Mouse (Mus musculus) liver, embryonic 15.5 days (tissue): ENCODE data around the gene Dolk. TPM values are rescaled to one million over a fixed set of nuclear protein-coding genes. Genes with fewer than 3 reads are reported as not detected.

Experiments used
- ATAC-seq: fragments of 200-750 bp; cut with Nextera tagmentation; 2 replicates; pipeline ENCODE4 v1.8.0; 2017; ENCODE audit warnings: moderate number of reproducible peaks, mild to moderate bottlenecking, moderate library complexity; ENCODE audit not compliant: insufficient read depth
- H3K27ac ChIP-seq: fragments of 300-500 bp; sonication (generic); replicated peaks from 2 replicates; pipeline ENCODE4 v1.5.1; 2015; ENCODE audit warnings: mild to moderate bottlenecking, inconsistent platforms
- H3K27me3 ChIP-seq: fragments of 300-500 bp; sonication (generic); 2 replicates; pipeline ENCODE4 v1.6.1; 2015; ENCODE audit warnings: mild to moderate bottlenecking, inconsistent platforms
- H3K36me3 ChIP-seq: fragments of 300-500 bp; sonication (generic); replicated peaks from 2 replicates; pipeline ENCODE4 v1.6.1; 2015; ENCODE audit warnings: moderate library complexity, mild to moderate bottlenecking, inconsistent platforms
- H3K4me1 ChIP-seq: fragments of 300-500 bp; sonication (generic); replicated peaks from 2 replicates; pipeline ENCODE4 v1.6.1; 2015; ENCODE audit warnings: inconsistent platforms
- H3K4me2 ChIP-seq: fragments of 300-500 bp; sonication (generic); 2 replicates; pipeline ENCODE4 v1.6.1; 2015; ENCODE audit warnings: moderate library complexity, mild to moderate bottlenecking, inconsistent platforms
- H3K4me3 ChIP-seq: fragments of 300-500 bp; sonication (generic); replicated peaks from 2 replicates; pipeline ENCODE4 v1.5.1; 2015; ENCODE audit warnings: mild to moderate bottlenecking, inconsistent platforms
- H3K9ac ChIP-seq: fragments of 300-500 bp; sonication (generic); 2 replicates; pipeline ENCODE4 v1.6.1; 2015; ENCODE audit warnings: moderate library complexity, mild to moderate bottlenecking, inconsistent platforms
- H3K9me3 ChIP-seq: fragments of 300-500 bp; sonication (generic); replicated peaks from 2 replicates; pipeline ENCODE4 v1.6.1; 2016; ENCODE audit warnings: inconsistent platforms
- WGBS: fragments of 180-500 bp; shearing (Covaris S2); methylation state at CpG from one replicate; pipeline ENCODE4 v1.1.7; 2015; ENCODE audit warnings: mixed read lengths; ENCODE audit not compliant: insufficient replicate concordance; 5-methylcytosine and 5-hydroxymethylcytosine counted together
- polyA plus RNA-seq: library from polyadenylated mRNA; unstranded; fragments of >200 nt; fragmentation: Nextera tagmentation; extraction: Ambion mirVana; gene quantifications from 2 replicates; pipeline ENCODE4 v1.2.1, GENCODE M21; 2015

The Dolk gene
- polyA plus RNA-seq, 1 experiment from 2014 or later = 12.0 TPM

DNA sequence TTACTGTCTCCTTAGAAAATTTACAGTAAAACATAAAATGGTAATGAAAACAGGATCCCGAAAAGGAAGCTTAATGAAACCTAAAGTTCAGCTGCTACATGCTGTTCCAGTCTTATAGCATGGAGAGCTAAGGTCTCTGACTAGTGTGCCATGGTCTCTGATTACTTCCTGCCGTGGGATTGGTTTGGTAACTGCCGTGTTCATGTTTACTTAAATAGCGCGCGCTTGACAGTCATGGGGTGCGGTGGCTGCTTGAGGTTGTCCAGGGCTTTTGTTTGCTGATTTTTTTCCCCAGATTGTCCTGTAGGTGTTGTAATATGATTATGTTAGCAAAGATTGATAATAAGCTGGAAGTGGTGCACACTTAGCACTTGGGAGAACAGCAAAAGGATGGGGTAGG lies 20.0 kb upstream of the Dolk start:
- no peaks in the 10 kb centered on the region for H3K27me3 ChIP-seq
- peaks cover 98% of the 10 kb centered on the region for H3K36me3 ChIP-seq
- WGBS = 78% methylated on average over 7 of the region's 7 CpGs
- H3K4me3 ChIP-seq = no peak overlapping the region
- H3K4me2 ChIP-seq = no peak overlapping the region
- H3K9me3 ChIP-seq = no peaks in the 10 kb centered on the region
- no peak overlapping the region for H3K9ac ChIP-seq
- H3K4me1 ChIP-seq = 0 out of 2 replicates have a peak, but pooled peaks cover 3% of the 10 kb centered on the region
- H3K27ac ChIP-seq = no peak overlapping the region
- no peak for ATAC-seq

DNA sequence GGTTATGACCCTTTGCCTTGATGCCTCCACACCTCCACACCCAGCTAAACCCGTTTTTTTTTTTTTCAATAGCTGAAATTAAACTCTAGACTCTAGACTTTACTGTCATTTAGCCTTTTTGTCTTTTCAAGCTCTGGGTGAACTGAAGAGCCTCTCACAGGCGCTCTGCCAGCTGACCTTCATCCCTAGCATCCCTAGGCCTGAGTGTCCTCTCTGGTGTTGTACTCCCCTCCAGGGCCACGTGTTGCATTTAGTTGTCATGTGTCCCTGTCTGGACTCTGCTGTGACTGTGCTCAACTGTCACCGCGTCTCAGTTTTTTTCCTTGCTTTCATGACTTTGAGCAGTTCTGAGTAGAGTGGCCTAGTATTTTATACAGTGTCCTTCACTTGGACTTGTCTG lies 13.8 kb upstream of the Dolk start:
- no peak overlapping the region for H3K4me3 ChIP-seq
- H3K27ac ChIP-seq = no peak overlapping the region
- no peak overlapping the region for H3K4me2 ChIP-seq
- H3K4me1 ChIP-seq = no peaks in the 10 kb centered on the region
- H3K36me3 ChIP-seq = peaks cover 82% of the 10 kb centered on the region
- ATAC-seq = no peak
- no peak overlapping the region for H3K9ac ChIP-seq
- no peaks in the 10 kb centered on the region for H3K9me3 ChIP-seq
- H3K27me3 ChIP-seq = no peaks in the 10 kb centered on the region
- 76% methylated on average over 5 of the region's 5 CpGs for WGBS

DNA sequence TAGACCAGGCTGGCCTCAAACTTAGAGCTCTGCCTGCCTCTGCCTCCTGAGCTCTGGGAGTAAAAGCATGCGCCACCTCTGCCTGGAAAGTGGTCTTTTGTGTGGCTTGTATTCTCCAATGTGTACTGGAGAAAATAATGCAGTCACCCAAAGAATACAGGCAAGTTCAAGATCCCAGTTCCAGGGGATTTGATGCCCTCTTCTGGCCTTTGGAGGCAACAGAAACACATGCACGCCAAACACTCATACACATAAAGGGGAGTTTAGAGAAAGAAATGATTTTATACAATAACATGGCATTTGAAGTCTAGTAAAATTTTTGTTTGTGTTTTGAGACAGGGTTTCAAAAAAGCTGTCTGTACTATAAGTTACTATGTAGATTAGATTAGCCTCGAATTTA lies 13.4 kb upstream of the Dolk start:
- Histone ChIP-seq H3K36me3 (peaks cover 81% of the 10 kb centered on the region), H3K27me3 (no peaks in the 10 kb centered on the region), H3K9me3 (no peaks in the 10 kb centered on the region), H3K4me1 (no peaks in the 10 kb centered on the region), H3K9ac (no peak overlapping the region), H3K27ac (no peak overlapping the region), H3K4me2 (no peak overlapping the region), H3K4me3 (no peak overlapping the region)
- 63% methylated on average over 3 of the region's 3 CpGs for WGBS
- ATAC-seq = no peak

DNA sequence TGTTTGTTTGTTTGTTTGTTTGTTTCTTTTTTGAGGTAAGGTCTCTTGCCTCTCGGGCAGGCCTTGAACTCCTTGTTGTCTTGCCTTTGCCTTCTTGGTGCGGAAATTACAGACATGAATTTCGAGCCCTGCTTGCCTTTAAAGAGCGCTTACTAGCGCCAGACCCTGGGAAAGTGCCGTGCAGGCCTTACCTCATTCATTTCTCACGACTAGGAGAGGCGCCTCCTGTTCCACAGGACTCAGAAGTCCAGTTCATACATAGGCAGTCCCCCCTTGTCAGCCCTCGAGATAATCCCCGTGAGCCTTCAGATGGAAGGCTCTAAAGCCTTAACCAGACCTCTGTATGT lies 866 bp upstream of the Dolk start:
- H3K27ac ChIP-seq = peak overlapping the region; percentile 71
- ATAC-seq = no peak
- no peaks in the 10 kb centered on the region for H3K27me3 ChIP-seq
- H3K4me1 ChIP-seq = peaks cover 41% of the 10 kb centered on the region
- peak overlapping the region; percentile 82 for H3K9ac ChIP-seq
- H3K9me3 ChIP-seq = no peaks in the 10 kb centered on the region
- 0% methylated on average over 10 of the region's 10 CpGs for whole genome bisulfite sequencing
- H3K4me2 ChIP-seq = peak overlapping the region; percentile 97
- H3K4me3 ChIP-seq = peak overlapping the region; percentile 88
- H3K36me3 ChIP-seq = peaks cover 23% of the 10 kb centered on the region

- Histone ChIP-seq H3K4me1 (peaks cover 41% of the 10 kb centered on the region), H3K27me3 (no peaks in the 10 kb centered on the region), H3K27ac (peak overlapping the region; percentile 62), H3K9ac (peak overlapping the region; percentile 82), H3K9me3 (no peaks in the 10 kb centered on the region), H3K4me3 (peak overlapping the region; percentile 88), H3K4me2 (peak overlapping the region; percentile 97), H3K36me3 (peaks cover 19% of the 10 kb centered on the region; the same call in 1 of the 2 replicates)
- peak; percentile 59 for ATAC-seq
- WGBS = 7% methylated on average over 38 of the region's 38 CpGs
Observed at GRCm38 (mm10) chr2:30285416-30286181, 535 bp downstream of the Dolk start.

DNA sequence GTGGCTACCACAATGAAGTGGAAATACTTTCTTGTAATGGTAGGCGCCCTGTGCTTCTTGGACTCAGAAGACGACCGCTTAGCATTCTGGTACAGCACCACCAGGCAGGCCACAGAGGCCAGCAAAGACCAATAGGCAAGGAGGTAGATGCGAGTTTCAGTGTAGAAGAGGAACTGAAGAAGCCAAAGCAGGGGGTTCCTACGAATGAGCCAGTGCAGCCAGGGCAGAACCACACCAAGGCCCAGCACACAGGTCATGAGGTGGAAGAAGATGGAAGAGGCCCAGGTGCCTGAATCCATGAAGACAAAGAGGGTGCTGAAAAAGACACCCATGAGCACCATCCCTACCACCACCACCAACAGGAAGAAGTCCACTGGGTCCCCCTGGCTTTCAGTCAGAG lies 1.1 kb downstream of the Dolk start:
- H3K27me3 ChIP-seq = no peaks in the 10 kb centered on the region
- peak overlapping the region; percentile 97 for H3K4me2 ChIP-seq
- H3K27ac ChIP-seq = peak overlapping the region; percentile 62; the same call in 1 of the 2 replicates
- no peak for ATAC-seq
- H3K36me3 ChIP-seq = peaks cover 19% of the 10 kb centered on the region; the same call in 1 of the 2 replicates
- H3K4me1 ChIP-seq = peaks cover 37% of the 10 kb centered on the region
- H3K9ac ChIP-seq = peak overlapping the region; percentile 82; the same call in 1 of the 2 replicates
- H3K9me3 ChIP-seq = no peaks in the 10 kb centered on the region
- peak overlapping the region; percentile 88 for H3K4me3 ChIP-seq
- WGBS = 71% methylated on average over 5 of the region's 5 CpGs

- H3K27ac ChIP-seq = no peak overlapping the region
- no peaks in the 10 kb centered on the region for H3K9me3 ChIP-seq
- H3K4me3 ChIP-seq = no peak overlapping the region
- H3K4me2 ChIP-seq = no peak overlapping the region
- peaks cover 32% of the 10 kb centered on the region for H3K4me1 ChIP-seq
- no peaks in the 10 kb centered on the region for H3K27me3 ChIP-seq
- 84% methylated on average over 2 of the region's 2 CpGs for WGBS
- no peak for ATAC-seq
- H3K9ac ChIP-seq = no peak overlapping the region
- 0 out of 2 replicates have a peak, but pooled peaks cover 11% of the 10 kb centered on the region for H3K36me3 ChIP-seq
Observed at GRCm38 (mm10) chr2:30283193-30283592, 2.9 kb downstream of the Dolk start.

GRCm38 (mm10) chr2:30281651-30282050 lies 4.5 kb downstream of the Dolk start:
- Histone ChIP-seq H3K4me1 (peaks cover 17% of the 10 kb centered on the region), H3K9ac (no peak overlapping the region), H3K27ac (no peak overlapping the region), H3K36me3 (0 out of 2 replicates have a peak, but pooled peaks cover 11% of the 10 kb centered on the region), H3K4me2 (no peak overlapping the region), H3K4me3 (no peak overlapping the region), H3K27me3 (no peaks in the 10 kb centered on the region), H3K9me3 (no peaks in the 10 kb centered on the region)
- WGBS = 57% methylated on average over 3 of the region's 3 CpGs
- ATAC-seq = no peak

- Histone ChIP-seq H3K36me3 (0 out of 2 replicates have a peak, but pooled peaks cover 11% of the 10 kb centered on the region), H3K4me3 (no peak within 1 kb of the TSS), H3K9me3 (no peaks in the 10 kb centered on the region), H3K4me1 (peaks cover 14% of the 10 kb centered on the region), H3K4me2 (no peak within 1 kb of the TSS), H3K9ac (no peak within 1 kb of the TSS), H3K27ac (no peak within 1 kb of the TSS), H3K27me3 (no peaks in the 10 kb centered on the region)
- no peak for ATAC-seq
- 82% methylated on average over 11 of the region's 11 CpGs for WGBS
Observed at GRCm38 (mm10) chr2:30280743-30281142, 5.4 kb downstream of the Dolk start, which contains the start of gene Gm28038. TSS of gene Gm28038 (plus strand) at chr2:30281043.

DNA sequence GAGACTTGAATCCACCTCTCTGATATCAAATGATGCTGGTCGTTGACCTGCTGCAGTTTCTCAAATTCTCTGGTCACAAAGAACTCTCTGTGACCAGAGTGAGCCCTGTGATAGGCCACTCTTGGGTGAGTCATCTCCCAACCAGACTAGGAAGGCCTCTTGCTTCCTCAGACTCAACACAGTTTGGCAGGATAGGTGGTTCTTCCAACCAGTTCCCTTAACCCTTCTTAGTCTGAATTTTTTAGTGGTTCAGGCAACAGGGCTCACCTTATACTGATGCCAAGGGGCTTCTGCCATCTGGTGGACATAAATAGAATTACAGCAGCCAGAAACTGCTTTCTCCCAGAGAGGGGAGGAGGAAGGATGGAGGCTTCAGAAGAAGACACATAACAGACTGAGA lies 16.0 kb downstream of the Dolk start:
- H3K4me3 ChIP-seq = no peak overlapping the region
- H3K4me1 ChIP-seq = peaks cover 39% of the 10 kb centered on the region
- H3K9ac ChIP-seq = no peak overlapping the region
- H3K9me3 ChIP-seq = no peaks in the 10 kb centered on the region
- ATAC-seq = peak; percentile 45; the same call in 1 of the 2 replicates
- H3K36me3 ChIP-seq = 0 out of 2 replicates have a peak, but pooled peaks cover 3% of the 10 kb centered on the region
- H3K27ac ChIP-seq = no peak overlapping the region
- H3K4me2 ChIP-seq = no peak overlapping the region
- 7% methylated on average over 1 of the region's 1 CpGs for WGBS
- H3K27me3 ChIP-seq = no peaks in the 10 kb centered on the region

DNA sequence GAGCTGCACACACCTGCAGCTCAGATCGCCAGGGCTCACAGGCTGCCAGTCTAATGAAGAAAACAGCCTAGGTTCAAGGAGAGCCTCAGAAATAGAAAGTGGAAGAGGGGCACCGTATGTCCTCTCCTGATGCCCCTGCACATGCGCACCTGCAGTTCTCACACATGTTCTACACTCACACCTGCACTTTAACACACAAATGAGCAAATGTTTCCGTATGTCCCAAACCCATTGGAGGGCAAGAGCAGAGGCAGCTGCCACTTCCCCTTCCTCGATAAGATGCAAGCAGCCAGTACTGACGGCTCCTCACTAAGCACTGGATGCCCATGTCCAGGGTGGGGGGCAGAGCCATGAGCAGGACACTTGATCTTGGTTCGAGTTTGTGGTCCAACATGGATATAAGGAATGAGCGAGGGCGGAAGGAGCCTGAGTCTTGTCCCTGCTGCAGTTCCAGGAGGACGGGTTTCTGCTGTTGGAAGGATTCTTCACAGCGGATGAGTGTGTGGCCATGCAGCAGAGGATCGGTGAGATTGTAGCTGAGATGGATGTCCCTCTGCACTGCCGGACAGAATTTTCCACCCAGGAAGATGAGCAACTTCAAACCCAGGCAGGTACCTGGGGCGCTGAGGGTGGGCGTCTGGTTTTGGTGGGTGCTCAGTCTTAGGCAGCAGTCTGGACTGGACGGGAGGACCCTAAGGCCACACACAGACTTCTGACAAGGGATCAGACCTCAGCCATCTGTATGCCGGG lies 16.7 kb downstream of the Dolk start:
- Histone ChIP-seq H3K4me3 (no peak overlapping the region), H3K36me3 (peaks cover 10% of the 10 kb centered on the region), H3K27me3 (no peaks in the 10 kb centered on the region), H3K9me3 (no peaks in the 10 kb centered on the region), H3K4me1 (peaks cover 43% of the 10 kb centered on the region), H3K9ac (no peak overlapping the region), H3K27ac (no peak overlapping the region), H3K4me2 (no peak overlapping the region)
- no peak for ATAC-seq
- 67% methylated on average over 17 of the region's 17 CpGs for WGBS
